Mouse (Mus musculus) gastrocnemius, postnatal 25 days (tissue): ENCODE results near the gene Fbf1. TPM values are rescaled to one million over a fixed set of nuclear protein-coding genes. Genes with fewer than 3 reads are reported as not detected.
A peak's percentile ranks its signal among the peaks of the same experiment; 100 is the strongest.

Source experiments
- DNase-seq: peaks from one replicate; pipeline ENCODE4 v3.0.0; 2022
- total RNA-seq, 2 experiments: library from RNA; stranded (reverse); gene quantifications; 1 replicate in 1 of 2; 2 replicates in 1 of 2; pipeline ENCODE4 v1.2.3; 2021

The Fbf1 gene
- total RNA-seq, 2 experiments from 2014 or later, result 8.8 to 11.4 TPM

DNA sequence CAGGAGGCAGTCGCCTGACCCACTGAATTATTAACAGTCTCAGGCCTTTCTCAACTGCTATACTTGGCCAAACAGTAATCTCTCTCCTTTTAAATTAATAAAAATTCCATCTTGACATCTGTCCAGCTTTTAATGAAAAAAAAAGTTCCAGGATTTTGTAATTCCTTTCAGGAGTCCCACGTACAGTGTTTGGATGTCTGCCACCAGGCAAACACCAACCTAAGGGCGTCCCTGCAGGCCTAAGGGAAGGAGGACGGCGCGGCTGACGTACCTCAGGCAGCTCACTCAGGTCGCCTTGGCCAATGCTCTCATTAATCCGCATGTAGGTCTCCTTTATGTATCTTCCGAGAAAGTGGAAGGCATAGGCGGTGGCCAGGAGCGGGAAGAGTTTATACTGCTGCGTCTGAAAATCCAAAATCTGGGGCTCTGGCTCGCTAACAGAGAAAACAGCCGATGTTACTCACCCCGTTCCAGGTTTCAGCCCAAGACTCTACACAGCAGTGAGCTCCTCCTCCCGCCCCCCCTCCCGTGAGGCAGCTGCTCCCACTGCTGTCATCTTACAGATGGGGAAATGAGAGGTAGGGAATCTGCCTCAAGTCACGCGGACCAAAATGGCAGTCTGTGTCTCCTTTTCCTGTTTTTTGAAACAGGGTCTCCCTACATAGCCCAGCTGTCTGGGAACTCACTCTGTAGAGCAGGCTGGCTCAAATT lies 10.6 kb upstream of the Fbf1 start:
- no peak for DNase-seq

GRCm38 (mm10) chr11:116176010-116176409 lies 8.0 kb upstream of the Fbf1 start:
- DNase-seq, result no peak

GRCm38 (mm10) chr11:116174775-116175448 lies 6.9 kb upstream of the Fbf1 start:
- DNase-seq, result no peak

- DNase-seq, result no peak
These were observed 4.0 kb upstream of the Fbf1 start for GRCm38 (mm10) chr11:116171959-116172358.

DNA sequence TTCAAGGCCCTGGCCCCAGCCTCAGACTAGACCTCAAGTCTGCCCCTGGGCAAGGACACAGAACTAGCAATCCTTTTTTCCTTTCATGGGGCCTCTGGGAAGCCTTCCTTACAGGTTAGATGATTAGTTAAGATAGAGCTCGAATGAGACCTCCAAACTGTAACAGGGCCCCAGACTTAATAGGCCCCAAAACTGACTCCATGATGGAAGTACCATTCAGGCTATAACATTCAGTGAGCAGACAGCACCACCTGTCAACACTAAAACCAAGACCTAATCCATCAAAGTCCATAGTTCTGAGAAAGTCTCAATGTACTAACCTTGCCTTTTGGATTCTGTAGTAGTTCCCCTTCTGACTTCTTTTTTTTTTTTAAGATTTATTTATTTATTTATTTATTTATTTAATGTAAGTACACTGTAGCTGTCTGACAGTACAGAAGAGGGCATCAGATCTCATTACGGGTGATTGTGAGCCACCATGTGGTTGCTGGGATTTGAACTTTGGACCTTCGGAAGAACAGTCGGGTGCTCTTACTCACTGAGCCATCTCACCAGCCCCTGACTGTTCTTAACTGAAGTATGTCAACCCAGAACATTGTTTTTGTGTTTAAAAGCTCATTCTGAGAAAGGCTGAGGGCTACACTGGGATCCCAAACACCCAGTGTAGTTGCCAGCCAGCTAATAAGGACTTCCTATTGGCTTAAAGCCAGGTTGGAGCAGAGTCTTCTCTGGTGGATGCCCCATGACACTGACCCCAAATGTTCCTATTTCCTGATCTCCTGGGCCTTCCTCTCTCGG lies 2.2 kb upstream of the Fbf1 start:
- no peak for DNase-seq

- no peak for DNase-seq
These were observed 1.2 kb upstream of the Fbf1 start for GRCm38 (mm10) chr11:116169214-116169613.

DNA sequence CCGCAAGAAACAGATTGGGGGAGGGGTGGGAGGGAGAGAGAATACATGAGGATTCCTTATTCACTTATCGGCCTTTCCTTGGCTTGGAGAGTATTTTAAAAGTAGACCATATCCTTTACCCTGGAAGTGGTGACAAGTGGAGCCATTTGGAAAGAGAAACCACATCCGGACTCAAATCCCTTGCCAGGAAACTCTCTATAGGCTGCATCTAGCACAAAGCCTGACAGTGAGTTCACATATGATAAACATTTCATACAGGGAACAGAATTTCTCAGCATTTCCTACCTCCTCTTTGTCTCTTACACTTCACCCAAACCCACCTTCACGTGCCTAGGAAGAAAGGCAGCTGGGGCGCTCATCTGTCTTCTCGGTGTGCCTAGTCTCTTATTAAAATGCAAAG lies 734 bp downstream of the Fbf1 start:
- no peak for DNase-seq

- DNase-seq, result no peak
These were observed 5.0 kb downstream of the Fbf1 start for GRCm38 (mm10) chr11:116163002-116163401.

GRCm38 (mm10) chr11:116162146-116162545 lies 5.8 kb downstream of the Fbf1 start:
- DNase-seq, result no peak

GRCm38 (mm10) chr11:116161312-116161711 lies 6.7 kb downstream of the Fbf1 start:
- no peak for DNase-seq

- DNase-seq, result no peak
These were observed 17.0 kb downstream of the Fbf1 start for GRCm38 (mm10) chr11:116150960-116151359.

DNA sequence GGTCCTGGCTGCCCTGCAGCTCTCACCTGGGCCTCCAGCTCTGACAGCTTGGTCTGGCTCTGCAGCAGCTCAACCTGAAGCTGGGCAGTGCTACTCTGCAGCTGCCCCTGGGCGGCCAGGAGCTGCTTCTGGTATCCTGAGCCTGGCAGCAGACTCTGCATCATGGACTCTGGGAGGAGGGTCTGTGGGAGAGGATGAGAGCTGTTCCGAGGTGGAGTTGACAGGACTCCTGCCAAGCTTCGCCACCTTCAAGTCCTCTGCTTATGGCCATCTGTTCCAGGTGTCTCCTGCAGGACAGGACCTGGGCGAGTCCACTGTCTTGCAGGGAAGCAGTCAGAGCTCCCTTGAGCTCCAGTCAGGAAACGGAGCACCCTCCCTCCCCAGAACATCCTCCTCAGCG lies 18.6 kb downstream of the Fbf1 start:
- no peak for DNase-seq

DNA sequence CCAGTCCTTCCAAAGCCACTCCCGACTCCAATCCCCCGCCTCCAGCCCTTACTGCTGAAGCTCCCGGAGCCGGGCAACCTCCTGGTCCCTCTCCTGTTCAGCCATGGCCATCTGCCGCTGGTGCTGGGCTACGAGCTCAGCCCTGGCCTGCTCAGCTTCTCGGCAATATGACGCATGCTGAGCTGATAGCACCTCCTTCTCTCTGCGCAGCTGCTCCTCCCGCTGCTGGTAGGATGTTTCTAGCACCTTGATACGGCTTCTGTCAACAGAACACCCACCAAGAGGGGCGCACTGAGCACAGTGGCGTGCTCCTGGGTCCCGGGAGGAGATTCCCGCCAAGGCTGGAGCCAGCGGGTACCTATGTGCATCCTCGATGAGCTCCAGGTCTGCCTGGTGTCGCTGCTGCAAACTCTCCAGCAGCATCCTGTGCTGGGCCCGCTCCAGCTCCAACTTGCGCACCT lies 19.2 kb downstream of the Fbf1 start:
- no peak for DNase-seq

DNA sequence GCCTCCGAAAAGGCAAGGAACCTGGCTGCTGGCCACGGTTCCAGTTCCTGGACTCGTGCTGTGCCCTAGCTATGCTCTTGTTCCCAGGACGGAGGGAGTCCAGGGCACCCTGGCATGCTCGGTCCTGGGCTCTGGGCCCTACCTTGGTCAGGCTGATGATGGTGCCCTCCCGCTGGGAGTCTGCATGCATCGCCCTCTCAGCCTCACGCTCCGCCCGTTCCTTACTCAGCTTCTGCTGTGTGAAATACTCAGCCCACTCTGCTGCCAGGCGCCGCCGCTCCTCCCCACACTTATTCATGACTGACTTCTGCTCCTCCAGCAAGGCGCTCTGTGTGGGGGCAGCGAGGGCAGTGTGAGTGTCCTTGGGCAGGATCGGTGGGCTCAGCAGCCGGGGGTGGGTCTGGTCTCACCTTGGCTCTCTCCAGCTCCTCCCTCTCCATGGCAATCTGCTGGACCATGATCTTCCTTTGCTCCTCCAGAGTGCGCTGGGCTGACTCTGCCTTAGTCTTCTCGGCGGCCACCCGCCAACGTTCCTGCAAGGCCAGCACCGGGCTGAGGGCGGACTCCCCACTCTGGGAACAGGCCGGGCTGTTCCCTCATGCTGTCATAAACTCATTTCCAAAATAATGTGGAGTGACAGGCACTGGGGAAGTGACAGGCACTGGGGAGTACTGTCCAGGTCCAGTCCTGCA lies 21.5 kb downstream of the Fbf1 start:
- DNase-seq, result no peak

- no peak for DNase-seq
These were observed 22.3 kb downstream of the Fbf1 start for GRCm38 (mm10) chr11:116145481-116146293.

DNA sequence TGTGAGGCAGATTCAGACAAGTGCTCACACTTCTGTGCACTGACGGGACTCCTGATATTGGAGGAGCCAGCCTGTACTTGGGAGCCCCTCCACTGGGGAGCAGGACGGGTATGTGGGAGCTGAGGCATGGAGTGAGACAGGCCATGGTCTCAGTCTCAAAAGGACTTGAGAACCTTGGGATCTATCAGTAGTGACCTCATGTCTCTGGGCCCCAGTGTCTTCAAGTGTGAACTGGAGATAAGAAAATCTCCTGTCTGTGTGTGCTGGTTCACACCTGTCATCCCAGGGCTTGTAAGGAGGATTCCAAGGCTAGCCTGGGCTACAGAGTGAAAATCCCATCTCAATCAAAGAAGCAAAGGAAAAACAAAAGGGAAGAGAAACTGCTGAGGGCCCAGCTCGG lies 24.5 kb downstream of the Fbf1 start:
- no peak for DNase-seq

DNA sequence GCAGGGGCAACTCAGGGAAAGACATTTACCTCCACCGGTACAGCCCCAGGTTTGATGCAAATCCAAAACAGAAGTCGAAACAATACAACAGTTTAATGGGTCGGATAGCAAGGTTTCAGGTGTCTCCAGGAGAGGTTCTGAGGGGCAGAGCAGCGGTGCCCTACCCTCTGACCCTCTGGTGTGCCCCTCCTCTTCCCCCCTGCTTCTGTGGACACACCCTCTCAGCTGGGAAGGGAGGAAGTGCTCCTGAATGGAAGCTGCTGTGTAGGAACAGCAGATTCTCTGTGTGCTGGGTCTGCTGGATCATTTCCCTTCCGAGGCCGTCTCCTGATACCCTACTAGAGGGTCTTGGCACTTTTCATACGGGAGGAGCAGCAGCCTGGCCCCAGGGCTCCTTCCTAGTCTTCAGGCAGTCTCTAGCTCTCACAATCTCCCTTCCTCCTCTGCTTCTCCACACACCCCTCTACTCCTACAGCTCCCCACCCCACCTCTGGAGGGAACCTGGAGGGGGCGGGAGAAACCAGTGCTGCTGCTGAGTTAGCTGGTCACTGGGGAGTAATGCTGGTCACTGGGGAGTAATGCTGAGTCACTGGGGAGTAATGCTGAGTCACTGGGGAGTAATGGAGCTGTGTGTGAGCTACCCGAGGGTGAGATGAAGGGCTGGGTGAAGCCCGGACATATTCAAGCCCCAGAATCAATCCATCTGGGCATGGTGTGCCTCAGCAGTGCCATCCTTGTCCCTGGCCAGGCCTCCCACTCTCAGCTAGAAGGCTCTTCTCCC lies 25.6 kb downstream of the Fbf1 start:
- no peak for DNase-seq

DNA sequence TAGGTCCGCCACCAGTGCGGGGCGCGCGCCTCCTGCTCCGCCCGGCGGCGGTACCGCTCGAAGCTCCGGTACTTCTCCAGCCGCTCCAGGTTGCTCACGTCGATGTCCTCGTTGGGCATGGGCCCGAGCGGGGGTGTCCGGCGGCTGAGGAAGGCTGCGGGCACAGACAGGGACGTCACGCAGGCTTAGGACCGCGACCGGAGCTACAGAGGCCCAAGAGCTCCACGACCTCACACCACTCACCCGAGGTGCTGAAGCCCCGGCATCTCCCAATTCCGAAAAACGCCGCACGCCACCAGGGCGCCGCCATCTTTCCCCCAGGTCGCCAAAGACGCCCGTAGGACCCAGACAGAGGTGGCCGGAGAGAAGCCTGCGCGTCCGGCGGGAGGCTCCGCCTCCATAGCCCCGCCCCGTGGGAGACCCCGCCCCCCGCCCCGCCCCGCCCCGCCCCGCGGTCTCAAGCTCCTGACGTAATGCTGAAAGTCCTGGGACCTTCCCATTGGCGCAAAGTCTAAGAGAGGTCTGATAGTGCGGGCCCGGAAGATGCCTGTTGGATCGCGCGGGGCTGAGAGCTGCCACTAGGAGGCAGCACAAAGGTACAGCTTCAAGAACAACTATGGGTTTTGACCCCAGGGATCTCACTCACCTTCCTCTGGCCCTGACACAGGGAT lies 29.4 kb downstream of the Fbf1 start, which contains the start of gene Mrpl38:
Mrpl38 (minus strand) TSS at position 401 of the 671 bp plus-strand sequence.
- peak; percentile 92 for DNase-seq

- DNase-seq, result no peak
These were observed 29.9 kb downstream of the Fbf1 start for GRCm38 (mm10) chr11:116138096-116138467.

DNA sequence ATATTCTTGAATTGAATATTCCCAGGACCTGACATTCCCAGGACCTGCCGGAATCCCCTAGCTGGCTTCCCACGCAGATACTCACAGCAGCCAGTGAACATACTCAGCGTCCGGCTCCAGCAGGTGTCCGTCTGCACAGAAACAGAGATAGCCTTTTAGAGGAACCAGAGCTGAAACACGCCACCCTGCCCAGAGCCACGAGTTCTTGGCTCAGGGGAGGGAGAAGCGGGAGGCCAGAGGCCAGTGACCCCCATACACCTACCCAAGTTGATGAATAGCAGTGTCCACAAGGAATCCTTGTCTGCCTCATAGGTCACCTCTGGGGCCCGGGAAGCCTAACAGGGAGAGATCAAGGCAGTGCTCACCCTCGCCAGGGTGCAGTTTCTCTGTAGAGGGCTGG lies 33.8 kb downstream of the Fbf1 start:
- DNase-seq, result no peak
